Mouse (Mus musculus) MEL (cell line): ENCODE measurements at regions not wholly inside any gene's neighbourhood (a gene's known extent, or its start where the extent isn't known, plus 50 kb on each side); places are given as distances from the start of the nearest gene placed in this dataset.

Source experiments
- DNase-seq: peaks from one replicate; pipeline ENCODE4 v3.0.0; 2011; ENCODE audit warnings: low read depth, low spot score
- H3K27ac ChIP-seq: 2 replicates; pipeline ENCODE4 v1.5.1; 2012; ENCODE audit warnings: low read depth, mild to moderate bottlenecking, control low read depth, low read length, moderate library complexity; ENCODE audit not compliant: control insufficient read depth
- H3K27me3 ChIP-seq, 2 experiments: fragments of 150-350 bp in 1 of 2; sonication (generic) in 1 of 2; 2 replicates each; pipeline ENCODE4 v1.6.1; 2012; ENCODE audit warnings: low read length in 2 of 2, mild to moderate bottlenecking in 2 of 2, improper control_type of control experiment in 1 of 2, moderate library complexity in 1 of 2; ENCODE audit not compliant: insufficient read depth in 2 of 2, control insufficient read depth in 1 of 2
- H3K36me3 ChIP-seq, 2 experiments: 2 replicates each; pipeline ENCODE4 v1.6.1; 2012 to 2014; ENCODE audit warnings: low read length in 2 of 2, improper control_type of control experiment in 1 of 2, inconsistent platforms in 1 of 2, mild to moderate bottlenecking in 1 of 2; ENCODE audit not compliant: insufficient read depth in 2 of 2, control insufficient read depth in 1 of 2
- H3K4me1 ChIP-seq, 2 experiments: fragments of 150-350 bp in 1 of 2; sonication (generic) in 1 of 2; 2 replicates each; pipeline ENCODE4 v1.6.1; 2012; ENCODE audit warnings: low read length in 2 of 2, improper control_type of control experiment in 1 of 2, mild to moderate bottlenecking in 1 of 2; ENCODE audit not compliant: insufficient read depth in 2 of 2, control insufficient read depth in 1 of 2
- H3K4me3 ChIP-seq, 2 experiments: fragments of 150-350 bp in 1 of 2; sonication (generic) in 1 of 2; 2 replicates each; pipeline ENCODE4 v1.5.1; 2012; ENCODE audit warnings: low read depth in 2 of 2, low read length in 2 of 2, mild to moderate bottlenecking in 2 of 2, moderate library complexity in 2 of 2, control low read depth in 1 of 2, improper control_type of control experiment in 1 of 2; ENCODE audit not compliant: control insufficient read depth in 1 of 2, insufficient read depth in 1 of 2
- H3K79me2 ChIP-seq: 2 replicates; pipeline ENCODE4 v1.6.1; 2012; ENCODE audit warnings: mild to moderate bottlenecking, low read length, moderate library complexity; ENCODE audit not compliant: control insufficient read depth, poor library complexity, insufficient read depth
- H3K9ac ChIP-seq: 2 replicates; pipeline ENCODE4 v1.6.1; 2012; ENCODE audit warnings: low read depth, mild to moderate bottlenecking, control low read depth, low read length, moderate library complexity; ENCODE audit not compliant: control insufficient read depth, poor library complexity, severe bottlenecking
- H3K9me3 ChIP-seq: fragments of 150-350 bp; sonication (generic); replicated peaks from 2 replicates; pipeline ENCODE4 v1.6.1; 2012; ENCODE audit warnings: mild to moderate bottlenecking, low read length, improper control_type of control experiment, moderate library complexity; ENCODE audit not compliant: insufficient read depth
- HCFC1 ChIP-seq: IDR thresholded peaks from 2 replicates; pipeline ENCODE4 v1.6.1; 2012; ENCODE audit warnings: low read depth, mild to moderate bottlenecking, inconsistent platforms, low read length, improper control_type of control experiment, moderate library complexity
- MEF2A ChIP-seq: IDR thresholded peaks from 2 replicates; pipeline ENCODE4 v1.6.1; 2014; ENCODE audit warnings: low read depth, mild to moderate bottlenecking, inconsistent platforms, low read length, improper control_type of control experiment; ENCODE audit not compliant: poor library complexity, insufficient replicate concordance, severe bottlenecking; ENCODE audit errors: extremely low read depth
- MXI1 ChIP-seq: IDR thresholded peaks from 2 replicates; pipeline ENCODE4 v1.6.1; 2011; ENCODE audit warnings: mild to moderate bottlenecking, low read depth, low read length, improper control_type of control experiment
- MYC ChIP-seq: IDR thresholded peaks from 2 replicates; pipeline ENCODE4 v1.6.1; 2011; ENCODE audit warnings: low read depth, mild to moderate bottlenecking, low read length, improper control_type of control experiment, moderate library complexity
- NELFE ChIP-seq: IDR thresholded peaks from 2 replicates; pipeline ENCODE4 v1.6.1; 2011; ENCODE audit warnings: low read depth, low read length, improper control_type of control experiment
- POLR2A ChIP-seq, 2 experiments: IDR thresholded peaks; 2 replicates each; pipeline ENCODE4 v1.6.1; 2011 to 2012; ENCODE audit warnings: low read length in 2 of 2, mild to moderate bottlenecking in 2 of 2, control low read depth in 1 of 2, improper control_type of control experiment in 1 of 2, low read depth in 1 of 2, moderate library complexity in 1 of 2; ENCODE audit not compliant: control insufficient read depth in 1 of 2, insufficient read depth in 1 of 2, poor library complexity in 1 of 2
- POLR2AphosphoS2 ChIP-seq: IDR thresholded peaks from 2 replicates; pipeline ENCODE4 v1.6.1; 2011; ENCODE audit warnings: low read length, improper control_type of control experiment
- TAL1 ChIP-seq: IDR thresholded peaks from 2 replicates; pipeline ENCODE4 v1.6.1; 2012; ENCODE audit warnings: mild to moderate bottlenecking, inconsistent platforms, low read length, moderate library complexity, mixed read lengths
- TCF12 ChIP-seq: IDR thresholded peaks from 2 replicates; pipeline ENCODE4 v1.6.1; 2014; ENCODE audit warnings: low read depth, mild to moderate bottlenecking, inconsistent platforms, low read length, improper control_type of control experiment, moderate library complexity
- UBTF ChIP-seq: IDR thresholded peaks from 2 replicates; pipeline ENCODE4 v1.6.1; 2012; ENCODE audit warnings: low read depth, mild to moderate bottlenecking, inconsistent platforms, low read length, improper control_type of control experiment, moderate library complexity, borderline replicate concordance; ENCODE audit not compliant: insufficient read depth
- USF2 ChIP-seq, 2 experiments: IDR thresholded peaks; 2 replicates each; pipeline ENCODE4 v1.6.1; 2011 to 2012; ENCODE audit warnings: improper control_type of control experiment in 2 of 2, low read length in 2 of 2, borderline replicate concordance in 1 of 2, inconsistent platforms in 1 of 2, low read depth in 1 of 2, mild to moderate bottlenecking in 1 of 2; ENCODE audit not compliant: insufficient read depth in 1 of 2

DNA sequence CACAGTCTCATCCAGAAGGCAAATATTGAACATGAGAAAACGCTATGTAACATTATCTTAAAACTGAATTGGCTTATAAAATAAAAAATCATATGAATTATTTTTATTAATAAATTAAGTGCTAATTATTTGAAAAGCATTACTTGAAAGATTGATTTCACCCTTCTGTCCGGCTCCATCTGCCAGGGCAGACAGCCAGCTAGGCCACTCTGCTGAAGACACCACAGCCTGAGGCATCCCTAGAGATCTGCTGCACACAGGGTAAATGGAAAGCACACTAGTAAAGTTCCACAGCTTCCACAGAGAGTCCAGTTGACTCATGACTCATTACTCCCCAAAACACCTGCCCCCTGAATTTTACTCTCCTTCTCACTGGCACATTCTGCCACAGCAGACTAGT, 1283.2 kb upstream of the Gje1 start:
- Histone ChIP-seq H3K4me1 (no peaks in the 10 kb centered on the region), H3K4me3 (no peak overlapping the region), H3K27ac (no peak overlapping the region), H3K79me2 (no peaks in the 10 kb centered on the region), H3K27me3 (no peaks in the 10 kb centered on the region), H3K36me3 (no peaks in the 10 kb centered on the region), H3K9me3 (no peaks in the 10 kb centered on the region), H3K9ac (no peak overlapping the region)
- no peak for TF ChIP-seq USF2 (IDR thresholded peaks at IDR 0.05; ENCODE audit: borderline replicate concordance in 1 of 2, insufficient read depth in 1 of 2, low read depth in 1 of 2, low read length in 2 of 2)
- TF ChIP-seq MEF2A, result no peak
- no peak for TF ChIP-seq NELFE
- TF ChIP-seq POLR2A (IDR thresholded peaks at IDR 0.05; ENCODE audit: control insufficient read depth in 1 of 2, insufficient read depth in 1 of 2, low read depth in 1 of 2, low read length in 2 of 2, poor library complexity in 1 of 2), result no peak
- TF ChIP-seq TAL1, result no peak
- no peak for TF ChIP-seq UBTF
- no peak for TF ChIP-seq MXI1
- no peak for TF ChIP-seq TCF12
- TF ChIP-seq MYC, result no peak
- no peak for DNase-seq

DNA sequence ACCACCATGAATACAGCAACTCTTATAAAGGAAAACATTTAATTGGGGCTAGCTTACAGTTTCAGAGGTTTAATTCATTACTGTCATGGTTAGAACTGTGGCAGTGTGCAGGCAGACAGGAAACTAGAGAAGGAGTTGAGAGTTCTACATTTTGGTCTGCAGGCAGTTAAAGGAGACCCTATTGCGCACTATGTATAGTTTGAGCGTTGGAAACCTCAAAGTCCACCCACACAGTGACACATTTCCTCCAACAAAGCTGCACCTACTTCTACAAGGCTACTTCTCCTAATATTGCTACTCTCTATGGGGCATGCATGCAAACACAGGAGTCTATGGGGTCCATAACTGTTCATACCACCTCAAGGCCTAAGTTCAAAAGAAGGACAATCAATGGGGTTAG, 1275.3 kb upstream of the Gje1 start:
- Histone ChIP-seq H3K36me3 (no peaks in the 10 kb centered on the region; a peak in 2 of 4 replicates), H3K4me3 (no peak overlapping the region), H3K9me3 (no peaks in the 10 kb centered on the region), H3K27ac (no peak overlapping the region), H3K9ac (no peak overlapping the region), H3K79me2 (no peaks in the 10 kb centered on the region)
- no peak for TF ChIP-seq HCFC1
- no peak for TF ChIP-seq POLR2AphosphoS2
- TF ChIP-seq, all 39 proteins: peak for 0
- no peaks in the 10 kb centered on the region for H3K27me3 ChIP-seq
- H3K4me1 ChIP-seq, result no peaks in the 10 kb centered on the region
- DNase-seq, result peak; percentile 11
